Mouse (Mus musculus): ENCODE results near the gene Musk. TPM values are rescaled to one million over a fixed set of nuclear protein-coding genes. Genes with fewer than 3 reads are reported as not detected.

The Musk gene
- total and polyA plus RNA-seq, 3 experiments = not detected

DNA sequence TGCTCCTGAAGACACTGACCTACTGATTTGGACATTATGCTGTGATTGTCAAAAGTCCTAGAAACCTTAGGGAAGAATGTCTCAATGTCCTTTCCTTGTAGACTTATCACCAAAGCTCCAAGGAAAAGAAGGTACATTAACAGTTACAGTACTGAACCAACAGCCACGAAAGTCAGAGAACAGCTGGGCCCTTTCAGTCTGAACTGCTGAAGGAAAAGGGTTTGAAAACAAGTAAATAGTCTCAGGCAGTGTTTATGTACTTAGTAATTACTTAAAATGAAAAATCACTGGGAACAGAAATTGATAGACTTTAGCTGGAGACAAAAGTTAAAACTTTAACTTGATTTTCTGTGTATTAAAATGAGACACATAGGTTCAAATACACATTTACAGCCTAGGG lies 27.6 kb downstream of the Musk start:
- H3K27ac ChIP-seq (ENCODE audit: control insufficient read depth, low read depth, low read length) = no peak overlapping the region
- DNase-seq (ENCODE audit: low read depth, low spot score) = no peak
- TF ChIP-seq ZMIZ1 (IDR thresholded peaks at IDR 0.05; ENCODE audit: low read depth, low read length) (no peak), ELF1 (IDR thresholded peaks at IDR 0.05; ENCODE audit: low read depth, low read length) (no peak), GABPA (IDR thresholded peaks at IDR 0.05; ENCODE audit: low read depth, low read length) (no peak), NRF1 (IDR thresholded peaks at IDR 0.05; ENCODE audit: insufficient read depth, low read depth, low read length, poor library complexity, severe bottlenecking) (no peak), POLR2A (IDR thresholded peaks at IDR 0.05; ENCODE audit: control insufficient read depth in 1 of 2, insufficient read depth in 1 of 2, low read depth in 1 of 2, low read length in 2 of 2, poor library complexity in 1 of 2) (no peak), USF1 (IDR thresholded peaks at IDR 0.05; ENCODE audit: low read depth, low read length) (no peak), CHD1 (IDR thresholded peaks at IDR 0.05; ENCODE audit: low read depth, low read length) (no peak), MEF2A (IDR thresholded peaks at IDR 0.05; ENCODE audit: extremely low read depth, insufficient replicate concordance, low read depth, low read length, poor library complexity, severe bottlenecking) (no peak), TBP (IDR thresholded peaks at IDR 0.05; ENCODE audit: low read depth, low read length) (no peak), RCOR1 (IDR thresholded peaks at IDR 0.05; ENCODE audit: low read depth, low read length) (no peak)
- H3K4me3 ChIP-seq (ENCODE audit: control insufficient read depth in 1 of 2, insufficient read depth in 1 of 2, low read depth in 2 of 2, low read length in 2 of 2) = no peak overlapping the region
- H3K9me3 ChIP-seq (replicated peaks; ENCODE audit: insufficient read depth, low read length) = no peaks in the 10 kb centered on the region
- H3K27me3 ChIP-seq (ENCODE audit: control insufficient read depth in 1 of 2, insufficient read depth in 2 of 2, low read length in 2 of 2) = no peaks in the 10 kb centered on the region
- no peaks in the 10 kb centered on the region for H3K36me3 ChIP-seq (ENCODE audit: control insufficient read depth in 1 of 2, insufficient read depth in 2 of 2, low read length in 2 of 2)
- no peaks in the 10 kb centered on the region for H3K4me1 ChIP-seq (ENCODE audit: control insufficient read depth in 1 of 2, insufficient read depth in 2 of 2, low read length in 2 of 2)
- H3K9ac ChIP-seq (ENCODE audit: control insufficient read depth, low read depth, low read length, poor library complexity, severe bottlenecking) = no peak overlapping the region
- no peaks in the 10 kb centered on the region for H3K79me2 ChIP-seq (ENCODE audit: control insufficient read depth, insufficient read depth, low read length, poor library complexity)

DNA sequence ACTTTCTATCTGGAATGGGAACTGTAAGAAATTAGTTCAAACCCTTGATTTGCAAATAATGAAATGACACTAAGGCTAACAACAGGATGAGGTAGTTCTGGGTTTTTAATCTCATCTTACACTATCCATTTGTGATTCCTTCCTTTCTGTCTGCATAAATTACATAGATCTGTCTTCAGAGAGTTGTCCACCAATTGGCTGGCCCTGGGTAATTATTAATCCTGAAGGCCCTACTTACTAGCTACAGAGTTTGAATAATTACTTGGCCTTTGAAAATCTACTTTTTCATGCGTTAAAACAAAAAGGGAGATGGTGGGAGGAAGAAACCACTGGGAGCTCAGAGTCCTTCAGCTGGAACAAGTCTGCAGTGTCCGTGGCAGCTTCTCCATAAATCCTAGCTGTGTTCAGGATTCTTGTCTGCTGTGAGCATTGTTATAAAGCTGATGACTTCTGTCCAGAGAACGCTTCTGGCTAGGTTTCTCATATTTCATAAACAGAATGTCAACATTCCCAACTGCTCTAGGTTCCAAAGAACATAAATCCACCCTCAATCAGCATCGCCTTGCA lies 29.3 kb downstream of the Musk start:
- Histone ChIP-seq H3K9ac (ENCODE audit: control insufficient read depth, low read depth, low read length, poor library complexity, severe bottlenecking) (no peak overlapping the region), H3K9me3 (replicated peaks; ENCODE audit: insufficient read depth, low read length) (no peaks in the 10 kb centered on the region), H3K79me2 (ENCODE audit: control insufficient read depth, insufficient read depth, low read length, poor library complexity) (no peaks in the 10 kb centered on the region), H3K27me3 (ENCODE audit: control insufficient read depth in 1 of 2, insufficient read depth in 2 of 2, low read length in 2 of 2) (no peaks in the 10 kb centered on the region), H3K4me3 (ENCODE audit: control insufficient read depth in 1 of 2, insufficient read depth in 1 of 2, low read depth in 2 of 2, low read length in 2 of 2) (no peak overlapping the region), H3K4me1 (ENCODE audit: control insufficient read depth in 1 of 2, insufficient read depth in 2 of 2, low read length in 2 of 2) (no peaks in the 10 kb centered on the region), H3K27ac (ENCODE audit: control insufficient read depth, low read depth, low read length) (no peak overlapping the region), H3K36me3 (ENCODE audit: control insufficient read depth in 1 of 2, insufficient read depth in 2 of 2, low read length in 2 of 2) (no peaks in the 10 kb centered on the region)
- TF ChIP-seq CHD2 (IDR thresholded peaks at IDR 0.05; ENCODE audit: low read length) (no peak), RAD21 (IDR thresholded peaks at IDR 0.05; ENCODE audit: low read depth, low read length) (no peak), SIN3A (IDR thresholded peaks at IDR 0.05; ENCODE audit: low read length) (no peak), USF1 (IDR thresholded peaks at IDR 0.05; ENCODE audit: low read depth, low read length) (no peak), CHD1 (IDR thresholded peaks at IDR 0.05; ENCODE audit: low read depth, low read length) (no peak), ZNF384 (IDR thresholded peaks at IDR 0.05; ENCODE audit: low read depth, low read length) (no peak), ZKSCAN1 (IDR thresholded peaks at IDR 0.05; ENCODE audit: low read depth, low read length) (no peak), HCFC1 (IDR thresholded peaks at IDR 0.05; ENCODE audit: low read depth, low read length) (no peak), POLR2AphosphoS5 (IDR thresholded peaks at IDR 0.05; ENCODE audit: borderline replicate concordance, low read depth, low read length) (no peak), ELF1 (IDR thresholded peaks at IDR 0.05; ENCODE audit: low read depth, low read length) (no peak), MEF2A (IDR thresholded peaks at IDR 0.05; ENCODE audit: extremely low read depth, insufficient replicate concordance, low read depth, low read length, poor library complexity, severe bottlenecking) (no peak), CTCF (IDR thresholded peaks at IDR 0.05 in 2 of 3, conservative IDR thresholded peaks at IDR 0.05 in 1 of 3; ENCODE audit: control insufficient read depth in 1 of 3, insufficient read depth in 1 of 3, low read depth in 2 of 3, low read length in 3 of 3, poor library complexity in 1 of 3, severe bottlenecking in 1 of 3) (no peak), E2F4 (IDR thresholded peaks at IDR 0.05; ENCODE audit: borderline replicate concordance, low read depth, low read length) (no peak), MYC (IDR thresholded peaks at IDR 0.05; ENCODE audit: low read depth, low read length) (no peak)
- DNase-seq (ENCODE audit: low read depth, low spot score) = no peak
